Mouse (Mus musculus) central nervous system, embryonic 11.5 days (tissue): ENCODE data around the gene Ccdc151. TPM values are rescaled to one million over a fixed set of nuclear protein-coding genes. Genes with fewer than 3 reads are reported as not detected.

Experiments
- polyA plus RNA-seq: library from polyadenylated mRNA; depleted of rRNA; stranded (reverse); fragments of >200 nt; gene quantifications from 2 replicates; pipeline ENCODE4 v1.2.3, GENCODE M21; 2012; rRNA removed

Ccdc151 gene
- polyA plus RNA-seq = 4.8 and 7.3 TPM in 2 replicates

GRCm38 (mm10) chr9:22002194-22003162 lies at the start of gene Ccdc151, which contains the start of gene Prkcsh:
TSS of gene Ccdc151 (minus strand) at chr9:22002634.
TSS of gene Prkcsh (plus strand) at chr9:22002806.

GRCm38 (mm10) chr9:22051958-22052254 lies 49.5 kb upstream of the Ccdc151 start, which contains the start of gene Elavl3:
TSS of gene Elavl3 (minus strand) at chr9:22052023.

GRCm38 (mm10) chr9:21989230-21990110 lies 13.0 kb downstream of the Ccdc151 start, which contains the start of gene Rgl3:
TSS of gene Rgl3 (minus strand) at chr9:21989446.

GRCm38 (mm10) chr9:21963417-21963816 lies 39.0 kb downstream of the Ccdc151 start, which contains the start of gene Epor:
TSS of gene Epor (minus strand) at chr9:21963506.

DNA sequence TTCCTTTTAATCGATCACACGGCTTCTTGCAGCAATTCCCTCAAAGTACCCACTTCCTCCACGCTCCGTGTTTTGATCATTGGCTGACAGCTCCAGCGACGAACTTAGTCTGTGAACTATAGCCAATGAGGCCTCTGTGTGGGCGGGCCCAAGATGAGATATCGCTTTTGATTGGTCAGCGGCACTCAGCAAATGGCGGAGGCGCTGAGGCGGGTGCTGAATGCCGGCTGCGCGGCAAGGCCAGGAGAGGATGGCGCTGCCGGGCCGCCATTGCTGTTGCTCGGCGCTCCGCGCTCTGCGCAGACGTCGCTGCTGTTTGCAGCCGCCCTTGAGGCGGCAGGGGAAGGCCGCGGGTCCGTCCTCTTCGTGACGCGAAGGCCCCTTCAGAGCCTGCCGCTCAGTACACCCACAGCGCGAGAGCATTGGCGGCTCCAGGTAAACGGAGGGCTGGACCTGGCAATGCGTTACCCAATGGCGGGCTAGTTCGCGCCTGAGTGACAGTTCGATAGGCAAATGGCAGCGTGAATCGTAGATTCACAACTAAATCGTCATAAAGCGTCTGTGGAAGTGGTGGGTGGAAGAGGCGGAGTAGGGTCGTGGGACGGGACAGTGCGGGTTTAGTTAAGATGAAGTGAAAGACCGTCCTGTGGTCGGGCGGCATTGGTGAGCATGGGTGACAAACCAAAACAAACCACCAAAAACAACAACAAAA lies 46.7 kb downstream of the Ccdc151 start, which contains the start of gene Swsap1:
TSS of gene Swsap1 (plus strand) at position 186 of the 712 bp plus-strand sequence.

Other genes starting within 250 kb of the Ccdc151 start
- 96.4 and 121 TPM in 2 replicates for gene Spc24, start 242.3 kb downstream of the Ccdc151 start, polyA plus RNA-seq
- 14.3 and 22.8 TPM in 2 replicates for gene Kank2, start 203.9 kb downstream of the Ccdc151 start, polyA plus RNA-seq
- gene Angptl8, start 167.1 kb downstream of the Ccdc151 start, polyA plus RNA-seq = 0.17 and 0.86 TPM in 2 replicates
- 47.1 and 89.7 TPM in 2 replicates for gene Dock6, start 150.0 kb downstream of the Ccdc151 start, polyA plus RNA-seq
- 7.1 and 10.0 TPM in 2 replicates for gene Rab3d, start 84.4 kb downstream of the Ccdc151 start, polyA plus RNA-seq
- 7.9 and 8.4 TPM in 2 replicates for gene Ccdc159, start 75.2 kb downstream of the Ccdc151 start, polyA plus RNA-seq
- gene Tmem205, start 75.1 kb downstream of the Ccdc151 start, polyA plus RNA-seq = 23.9 and 26.4 TPM in 2 replicates
- gene Plppr2, start 65.6 kb downstream of the Ccdc151 start, polyA plus RNA-seq = 30.6 and 36.7 TPM in 2 replicates
- 7.4 and 7.8 TPM in 2 replicates for gene Swsap1, start 46.9 kb downstream of the Ccdc151 start, polyA plus RNA-seq
- 12.4 and 18.9 TPM in 2 replicates for gene Epor, start 39.1 kb downstream of the Ccdc151 start, polyA plus RNA-seq
- gene Rgl3, start 13.2 kb downstream of the Ccdc151 start, polyA plus RNA-seq = 3.3 and 3.4 TPM in 2 replicates
- 109 and 149 TPM in 2 replicates for gene Prkcsh, start 172 bp upstream of the Ccdc151 start, polyA plus RNA-seq
- 84.7 and 86.4 TPM in 2 replicates for gene Elavl3, start 49.4 kb upstream of the Ccdc151 start, polyA plus RNA-seq
- 0.08 and 0.12 TPM in 2 replicates for gene Gm49318, start 68.6 kb upstream of the Ccdc151 start, polyA plus RNA-seq
- gene Zfp653, start 68.7 kb upstream of the Ccdc151 start, polyA plus RNA-seq = 35.9 and 38.7 TPM in 2 replicates
- gene Ecsit, start 82.8 kb upstream of the Ccdc151 start, polyA plus RNA-seq = 19.9 and 30.4 TPM in 2 replicates
- gene Cnn1, start 96.6 kb upstream of the Ccdc151 start, polyA plus RNA-seq = 5.0 and 11.5 TPM in 2 replicates
- gene Elof1, start 114.5 kb upstream of the Ccdc151 start, polyA plus RNA-seq = 142 and 147 TPM in 2 replicates
- gene Acp5, start 133.1 kb upstream of the Ccdc151 start, polyA plus RNA-seq = 27.3 and 32.4 TPM in 2 replicates
- 49.8 and 79.8 TPM in 2 replicates for gene Pigyl, start 154.2 kb upstream of the Ccdc151 start, polyA plus RNA-seq
- gene Zfp872, start 185.5 kb upstream of the Ccdc151 start, polyA plus RNA-seq = 0.12 and 0.17 TPM in 2 replicates
- 10.3 and 12.2 TPM in 2 replicates for gene Zfp809, start 223.1 kb upstream of the Ccdc151 start, polyA plus RNA-seq